Comparison of ENCODE assay signal across 9 mouse cellular contexts in the genomic region with DNA sequence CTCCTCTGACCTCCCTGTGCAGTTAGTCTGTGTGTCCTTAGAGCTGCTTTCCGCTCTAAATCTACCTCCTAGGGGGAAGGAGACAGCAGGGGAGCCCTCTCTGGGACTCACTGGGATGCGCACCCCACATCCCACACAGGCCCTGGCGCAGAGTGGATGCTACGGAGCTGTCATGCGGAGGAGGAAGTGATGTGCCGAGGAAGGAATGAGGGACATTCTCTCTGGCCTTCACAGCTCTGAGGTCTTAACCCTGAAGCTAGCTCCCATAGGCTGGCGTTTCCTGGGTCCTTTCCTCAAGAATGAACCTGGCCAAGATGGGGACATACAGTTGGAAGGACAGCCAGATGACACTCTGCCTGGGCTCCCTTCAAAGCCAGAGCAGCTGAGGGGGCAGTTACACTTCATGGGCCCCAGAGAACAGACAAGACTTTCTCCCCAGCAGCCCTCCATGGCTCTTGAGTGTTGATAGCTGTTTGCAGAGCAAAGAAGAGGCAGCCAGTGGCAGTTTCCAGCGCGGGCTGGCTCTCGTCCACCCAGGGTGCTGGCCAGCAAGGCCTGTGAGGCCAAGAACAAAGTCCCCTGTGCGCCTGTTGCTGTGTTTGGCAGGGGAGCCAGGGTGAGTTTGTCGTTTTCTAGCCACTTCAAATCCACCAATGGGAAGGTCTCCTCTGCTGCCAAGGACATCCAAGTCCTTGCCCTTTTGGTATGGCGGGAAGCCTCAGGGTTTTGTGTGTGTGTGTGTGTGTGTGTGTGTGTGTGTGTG. TPM values are rescaled to one million over a fixed set of nuclear protein-coding genes. Genes with fewer than 3 reads are reported as not detected.
DNase-seq lines count a peak whose midpoint lies in the region; ATAC-seq and TF ChIP-seq lines count a peak whose summit lies in the region.
"Had no signal": no experiment of that assay in that cellular context is flagged by ENCODE, and none has a peak within 500 bp of the region (broad histone marks: within the 10 kb centered on the region; RNA-seq: fewer than 3 reads in every experiment).

No protein-coding gene starts in this region.

- no peak for TF ChIP-seq EP300 in heart, adult 2 months (IDR thresholded peaks at IDR 0.05; ENCODE audit: insufficient read depth, low read depth, low read length)

- 0 out of 2 replicates have a peak overlapping the region, but pooled peaks have one; percentile 25 for H3K9ac ChIP-seq in heart, adult 2 months (ENCODE audit: low read depth, low read length)
- H3K9ac ChIP-seq in kidney, embryonic 15.5 days, result no peak overlapping the region

- no peaks in the 10 kb centered on the region for H3K9me3 ChIP-seq in kidney, embryonic 15.5 days (replicated peaks)

- intact Hi-C loops in left cerebral cortex, postnatal 14 days (cut with DNase I), result no loop called here
- intact Hi-C loops in left cerebral cortex, postnatal 36 days (cut with DNase I), result no loop called here
- intact Hi-C loops in heart, adult 2 months (cut with DNase I), result no loop called here

- H3K36me3 ChIP-seq in heart, adult 2 months (ENCODE audit: control insufficient read depth, insufficient read depth, low read length), result no peaks in the 10 kb centered on the region
- no peaks in the 10 kb centered on the region for H3K36me3 ChIP-seq in kidney, embryonic 15.5 days

- peaks cover 20% of the 10 kb centered on the region for H3K4me1 ChIP-seq in heart, adult 2 months (ENCODE audit: control insufficient read depth, insufficient read depth, low read length)
- H3K4me1 ChIP-seq in kidney, embryonic 15.5 days, result peaks cover 50% of the 10 kb centered on the region

- no peaks in the 10 kb centered on the region for H3K79me2 ChIP-seq in heart, adult 2 months (replicated peaks; ENCODE audit: control insufficient read depth, insufficient read depth, low read length)

- no peaks in the 10 kb centered on the region for H3K27me3 ChIP-seq in heart, adult 2 months (ENCODE audit: control insufficient read depth, insufficient read depth, low read length)
- no peaks in the 10 kb centered on the region for H3K27me3 ChIP-seq in kidney, embryonic 15.5 days

- WGBS in heart, adult 2 months, result 44% methylated on average over 13 of the region's 13 CpGs
- WGBS in kidney, embryonic 15.5 days, result 61% methylated on average over 13 of the region's 13 CpGs

- peak overlapping the region; percentile 43 for H3K27ac ChIP-seq in heart, adult 2 months
- peak overlapping the region; percentile 68 for H3K27ac ChIP-seq in kidney, embryonic 15.5 days

- TF ChIP-seq CTCF in heart, adult 2 months (IDR thresholded peaks at IDR 0.05), result no peak

- ATAC-seq in kidney, embryonic 15.5 days (replicated peaks; ENCODE audit: low FRiP score), result no peak
- no peak for ATAC-seq in megakaryocyte-erythroid progenitor cell, adult 5-6 weeks (replicated peaks; ENCODE audit: low FRiP score, low TSS enrichment, poor library complexity, severe bottlenecking)
- ATAC-seq in CD4-positive, CD25-positive, alpha-beta regulatory T cell, adult 4 months, result no peak

- TF ChIP-seq POLR2A in heart, adult 2 months (IDR thresholded peaks at IDR 0.05; ENCODE audit: insufficient read depth, low read depth, low read length), result no peak

- peak; percentile 49 to 58 for DNase-seq in left cerebral cortex, postnatal 14 days (ENCODE audit: low spot score in 2 of 2)
- no peak for DNase-seq in left cerebral cortex, postnatal 36 days (ENCODE audit: low spot score in 2 of 2)
- peak; percentile 51 for DNase-seq in brain, adult 2 months (ENCODE audit: low read depth, low spot score)
- peak; percentile 86 to 90 for DNase-seq in heart, adult 2 months
- peak; percentile 60 for DNase-seq in ovary, postnatal 10 days (ENCODE audit: low spot score)

- no peak overlapping the region for H3K4me3 ChIP-seq in heart, adult 2 months
- no peak overlapping the region for H3K4me3 ChIP-seq in kidney, embryonic 15.5 days (replicated peaks)
- H3K4me3 ChIP-seq: erythroblast, embryonic 14.5 days had no signal

- no peak overlapping the region for H3K4me2 ChIP-seq in kidney, embryonic 15.5 days

RNA-seq across cellular contexts. Expression of a gene that starts 10.5 kb away (rescaled TPM):
- 100 to 1,000 TPM; 105 to 111 TPM for total RNA-seq in left cerebral cortex, postnatal 14 days (2021)
- 10 to 100 TPM; 73.3 to 77.5 TPM for total RNA-seq in left cerebral cortex, postnatal 36 days (2021)
- 1 to 10 TPM; 3.9 to 5.0 TPM for total RNA-seq in heart, adult 2 months (2021)
- 4.6 and 4.7 TPM in 2 replicates for polyA plus RNA-seq in heart, adult 2 months (2012; rRNA removed)
- 1.3 and 1.7 TPM in 2 replicates for polyA plus RNA-seq in kidney, embryonic 15.5 days (2015; fragmentation: Nextera tagmentation; extraction: Ambion mirVana)
- 0.22 and 0.25 TPM in 2 replicates for total RNA-seq in megakaryocyte-erythroid progenitor cell, adult 5-6 weeks (2014; fragmentation: Nextera tagmentation)
- 0.09 and 0.53 TPM in 2 replicates for total RNA-seq in megakaryocyte-erythroid progenitor cell, adult 5-6 weeks (2017)
- under 1 TPM; 0.13 to 0.22 TPM for polyA plus RNA-seq in CD4-positive, CD25-positive, alpha-beta regulatory T cell, adult 4 months (2017; shearing (Covaris generic))
- polyA plus RNA-seq: erythroblast, embryonic 14.5 days had no signal

Comparison
In these comparisons a context has a peak if more than half of its experiments do, and no peak if none do; other contexts are left out.
1. DNase-seq: peak in left cerebral cortex, postnatal 14 days (2 of 2), brain, adult 2 months (single experiment), heart, adult 2 months (2 of 2) and ovary, postnatal 10 days (single experiment); none in left cerebral cortex, postnatal 36 days (0 of 2).
2. RNA of a gene that starts 10.5 kb away (total RNA-seq): 105 to 111 TPM in left cerebral cortex, postnatal 14 days and 73.3 to 77.5 TPM in left cerebral cortex, postnatal 36 days; 3.9 to 5.0 TPM in heart, adult 2 months and 0.09 to 0.53 TPM in megakaryocyte-erythroid progenitor cell, adult 5-6 weeks; every median in the first group is over 10 times any median in the second.